Mouse (Mus musculus) granulocyte monocyte progenitor cell, adult 5-6 weeks (primary cell): ENCODE measurements around the gene Alkbh6. TPM values are rescaled to one million over a fixed set of nuclear protein-coding genes. Genes with fewer than 3 reads are reported as not detected.

Source experiments
- ATAC-seq: replicated peaks from 2 replicates; pipeline ENCODE4 v1.8.0; 2016; ENCODE audit warnings: mild to moderate bottlenecking, moderate TSS enrichment, inconsistent platforms; ENCODE audit not compliant: poor library complexity, severe bottlenecking
- total RNA-seq, 2 experiments: library from RNA; stranded (forward) in 1 of 2; stranded (reverse) in 1 of 2; fragments of 200-712, 200-1000 nt in 1 of 2; fragments of >200 nt in 1 of 2; fragmentation: Nextera tagmentation in 1 of 2; gene quantifications; 2 replicates each; pipeline ENCODE4 v1.2.3; 2014 to 2017

The Alkbh6 gene
- total RNA-seq, 2 experiments from 2014 or later: 30.1 to 32.6 TPM

GRCm38 (mm10) chr7:30293795-30294194, 14.7 kb upstream of the Alkbh6 start:
- no peak for ATAC-seq

GRCm38 (mm10) chr7:30294296-30294695, 14.2 kb upstream of the Alkbh6 start:
- no peak for ATAC-seq

GRCm38 (mm10) chr7:30295103-30295502, 13.4 kb upstream of the Alkbh6 start:
- no peak for ATAC-seq

GRCm38 (mm10) chr7:30296816-30297215, 11.7 kb upstream of the Alkbh6 start:
- no peak for ATAC-seq

- no peak for ATAC-seq
Observed at GRCm38 (mm10) chr7:30297266-30297665, 11.3 kb upstream of the Alkbh6 start.

GRCm38 (mm10) chr7:30300914-30301313, 7.6 kb upstream of the Alkbh6 start:
- peak; percentile 71 for ATAC-seq

GRCm38 (mm10) chr7:30306083-30306779, 2.3 kb upstream of the Alkbh6 start:
- no peak for ATAC-seq

GRCm38 (mm10) chr7:30309395-30310129, 1.0 kb downstream of the Alkbh6 start:
- no peak for ATAC-seq

- ATAC-seq: no peak
Observed at GRCm38 (mm10) chr7:30310136-30310535, 1.6 kb downstream of the Alkbh6 start.

GRCm38 (mm10) chr7:30313666-30314320, 5.3 kb downstream of the Alkbh6 start:
- ATAC-seq: no peak

- no peak for ATAC-seq
Observed at GRCm38 (mm10) chr7:30314721-30315155, 6.2 kb downstream of the Alkbh6 start, which contains the start of gene Syne4. TSS of gene Syne4 (plus strand) at chr7:30314807.

- ATAC-seq: no peak
Observed at GRCm38 (mm10) chr7:30315559-30316529, 7.3 kb downstream of the Alkbh6 start.

GRCm38 (mm10) chr7:30318142-30318541, 9.6 kb downstream of the Alkbh6 start:
- ATAC-seq: no peak

GRCm38 (mm10) chr7:30320946-30321345, 12.4 kb downstream of the Alkbh6 start:
- no peak for ATAC-seq

GRCm38 (mm10) chr7:30321539-30322284, 13.2 kb downstream of the Alkbh6 start, which contains the start of gene E130208F15Rik:
TSS of gene E130208F15Rik (plus strand) at chr7:30321740.
- ATAC-seq: peak; percentile 42

GRCm38 (mm10) chr7:30322285-30322667, 13.8 kb downstream of the Alkbh6 start:
- ATAC-seq: peak; percentile 90

GRCm38 (mm10) chr7:30322865-30323264, 14.3 kb downstream of the Alkbh6 start:
- no peak for ATAC-seq

- no peak for ATAC-seq
Observed at GRCm38 (mm10) chr7:30323795-30324194, 15.3 kb downstream of the Alkbh6 start, which contains the start of gene Sdhaf1. TSS of gene Sdhaf1 (minus strand) at chr7:30323895.

- no peak for ATAC-seq
Observed at GRCm38 (mm10) chr7:30324300-30324944, 15.9 kb downstream of the Alkbh6 start.
